Mouse (Mus musculus) ES-E14 (cell line): ENCODE results near the gene Inpp4b.

Experiments used
- CHD2 ChIP-seq: IDR thresholded peaks from 2 replicates; pipeline ENCODE4 v1.6.1; 2014; ENCODE audit warnings: mild to moderate bottlenecking, low read depth, low read length, inconsistent platforms
- ZC3H11A ChIP-seq: IDR thresholded peaks from 2 replicates; pipeline ENCODE4 v1.6.1; 2012; ENCODE audit warnings: low read depth, mild to moderate bottlenecking, inconsistent platforms, low read length, borderline replicate concordance
- ZNF384 ChIP-seq: IDR thresholded peaks from 2 replicates; pipeline ENCODE4 v1.6.1; 2012; ENCODE audit warnings: low read depth, low read length, inconsistent platforms

DNA sequence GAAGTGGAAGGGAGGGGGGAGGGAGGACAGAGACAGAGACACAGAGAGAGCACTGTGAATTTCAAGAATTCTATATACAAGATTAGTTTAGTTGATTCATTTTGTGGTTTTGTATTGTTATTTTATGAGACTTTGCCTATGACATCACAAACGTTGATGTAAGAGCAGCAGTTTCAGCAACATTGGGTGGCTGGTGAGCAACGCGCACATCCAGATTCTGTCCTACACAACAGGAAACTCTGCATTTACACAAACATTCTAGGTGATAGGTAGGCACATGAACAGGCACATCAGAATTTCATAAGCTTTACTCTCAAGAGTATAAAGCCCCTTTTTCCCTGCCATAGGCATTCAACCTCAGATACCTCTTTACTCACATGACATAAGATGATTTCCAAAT is 276.6 kb downstream of the Inpp4b start:
- TF ChIP-seq CHD2 (no peak), ZC3H11A (no peak), ZNF384 (no peak)
